In the genomic region with DNA sequence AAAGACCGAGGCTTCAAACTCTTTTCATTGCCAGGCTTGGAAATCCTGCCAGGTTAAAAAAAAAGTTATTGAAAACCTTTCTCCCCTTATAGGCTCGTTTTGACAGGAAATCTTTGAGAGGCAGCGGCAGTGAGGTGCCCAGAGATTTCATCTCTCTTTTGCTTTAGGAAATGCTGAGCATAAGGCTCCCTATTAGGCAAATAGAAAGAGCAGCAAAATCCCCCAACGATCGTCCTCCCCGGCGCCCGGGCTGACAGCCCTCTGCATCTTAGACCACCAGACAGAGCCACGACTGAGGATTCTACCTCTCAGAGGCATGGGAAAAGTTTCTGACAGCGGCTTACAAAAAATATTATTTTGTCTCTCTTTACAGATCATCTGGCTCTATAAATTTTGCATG, we compare ENCODE assay signal across 10 mouse cellular contexts.
DNase-seq lines count a peak whose midpoint lies in the region; ATAC-seq and TF ChIP-seq lines count a peak whose summit lies in the region.
"Had no signal": no experiment of that assay in that cellular context is flagged by ENCODE, and none has a peak within 500 bp of the region (broad histone marks: within the 10 kb centered on the region; RNA-seq: fewer than 3 reads in every experiment).

No protein-coding gene starts in this region.

- no peak for DNase-seq in heart, postnatal 14 days
- DNase-seq in lung, postnatal 0 days (ENCODE audit: low spot score), result no peak
- no peak for DNase-seq in lung, postnatal 25 days (ENCODE audit: low spot score)
- DNase-seq in B cell, adult 2 months, result no peak
- DNase-seq in ovary, postnatal 10 days (ENCODE audit: low spot score), result no peak
- DNase-seq: lung, postnatal 14 days had no signal

- no peak for ATAC-seq in heart, embryonic 12.5 days (ENCODE audit: insufficient number of reproducible peaks, low FRiP score)
- no peak for ATAC-seq in lung, postnatal 0 days
- ATAC-seq in intestine, embryonic 15.5 days, result no peak
- ATAC-seq in stomach, embryonic 16.5 days (ENCODE audit: insufficient read depth, low FRiP score), result no peak

- TF ChIP-seq CTCF in lung, postnatal 0 days (IDR thresholded peaks at IDR 0.05), result no peak

- H3K4me3 ChIP-seq in heart, embryonic 12.5 days, result no peak overlapping the region
- H3K4me3 ChIP-seq in lung, postnatal 0 days (ENCODE audit: low read depth, low read length), result peak overlapping the region; percentile 5; the same call in 1 of the 2 replicates
- H3K4me3 ChIP-seq in intestine, embryonic 15.5 days (replicated peaks), result 0 out of 2 replicates have a peak overlapping the region, but pooled peaks have one; percentile 2
- H3K4me3 ChIP-seq in stomach, embryonic 16.5 days (replicated peaks; ENCODE audit: low read length), result peak overlapping the region; percentile 18; the same call in 1 of the 2 replicates

- TF ChIP-seq EP300 in lung, postnatal 0 days (IDR thresholded peaks at IDR 0.05), result no peak

- 57% methylated on average over 10 of the region's 10 CpGs for WGBS in heart, embryonic 12.5 days
- WGBS in lung, postnatal 0 days, result 27% methylated on average over 10 of the region's 10 CpGs
- 30% methylated on average over 10 of the region's 10 CpGs for WGBS in intestine, embryonic 15.5 days
- WGBS in stomach, embryonic 16.5 days, result 26% methylated on average over 10 of the region's 10 CpGs

- no peak overlapping the region for H3K27ac ChIP-seq in heart, embryonic 12.5 days (ENCODE audit: poor library complexity, severe bottlenecking)
- H3K27ac ChIP-seq in lung, postnatal 0 days (ENCODE audit: low read length), result no peak overlapping the region
- H3K27ac ChIP-seq in intestine, embryonic 15.5 days, result no peak overlapping the region
- H3K27ac ChIP-seq in stomach, embryonic 16.5 days (ENCODE audit: low read length), result no peak overlapping the region

- no peaks in the 10 kb centered on the region; the same call in 1 of the 2 replicates for H3K4me1 ChIP-seq in heart, embryonic 12.5 days (replicated peaks)
- no peaks in the 10 kb centered on the region for H3K4me1 ChIP-seq in lung, postnatal 0 days (ENCODE audit: insufficient read depth, low read depth, low read length)
- no peaks in the 10 kb centered on the region for H3K4me1 ChIP-seq in intestine, embryonic 15.5 days (replicated peaks)
- no peaks in the 10 kb centered on the region; the same call in 1 of the 2 replicates for H3K4me1 ChIP-seq in stomach, embryonic 16.5 days (ENCODE audit: control insufficient read depth, insufficient read depth, low read length)

- H3K9me3 ChIP-seq in heart, embryonic 12.5 days (replicated peaks), result no peaks in the 10 kb centered on the region
- H3K9me3 ChIP-seq in lung, postnatal 0 days (ENCODE audit: low read length), result no peaks in the 10 kb centered on the region
- H3K9me3 ChIP-seq in intestine, embryonic 15.5 days, result no peaks in the 10 kb centered on the region
- H3K9me3 ChIP-seq in stomach, embryonic 16.5 days (replicated peaks; ENCODE audit: control insufficient read depth, low read length), result no peaks in the 10 kb centered on the region

- H3K4me2 ChIP-seq in heart, embryonic 12.5 days, result peak overlapping the region; percentile 43
- H3K4me2 ChIP-seq in lung, postnatal 0 days (replicated peaks; ENCODE audit: low read depth, low read length), result peak overlapping the region; percentile 41
- H3K4me2 ChIP-seq in intestine, embryonic 15.5 days (replicated peaks), result peak overlapping the region; percentile 50
- peak overlapping the region; percentile 44 for H3K4me2 ChIP-seq in stomach, embryonic 16.5 days (ENCODE audit: low read depth, low read length)
- H3K4me2 ChIP-seq: heart, embryonic 11.5 days had no signal

- no peaks in the 10 kb centered on the region for H3K27me3 ChIP-seq in heart, embryonic 12.5 days (replicated peaks)
- no peaks in the 10 kb centered on the region for H3K27me3 ChIP-seq in lung, postnatal 0 days (replicated peaks; ENCODE audit: insufficient read depth, low read length)
- H3K27me3 ChIP-seq in intestine, embryonic 15.5 days (replicated peaks), result no peaks in the 10 kb centered on the region
- H3K27me3 ChIP-seq in stomach, embryonic 16.5 days (ENCODE audit: control insufficient read depth, insufficient read depth, low read length), result no peaks in the 10 kb centered on the region

- intact Hi-C loops in heart, postnatal 14 days (cut with DNase I), result no loop called here

- no peak overlapping the region for H3K9ac ChIP-seq in heart, embryonic 12.5 days
- no peak overlapping the region for H3K9ac ChIP-seq in lung, postnatal 0 days (replicated peaks; ENCODE audit: low read depth)
- H3K9ac ChIP-seq in intestine, embryonic 15.5 days, result no peak overlapping the region
- 0 out of 2 replicates have a peak overlapping the region, but pooled peaks have one; percentile 11 for H3K9ac ChIP-seq in stomach, embryonic 16.5 days (ENCODE audit: low read length)

- no peaks in the 10 kb centered on the region for H3K36me3 ChIP-seq in heart, embryonic 12.5 days
- H3K36me3 ChIP-seq in lung, postnatal 0 days (ENCODE audit: insufficient read depth, low read length), result no peaks in the 10 kb centered on the region
- H3K36me3 ChIP-seq in intestine, embryonic 15.5 days, result no peaks in the 10 kb centered on the region
- no peaks in the 10 kb centered on the region for H3K36me3 ChIP-seq in stomach, embryonic 16.5 days (ENCODE audit: control insufficient read depth, insufficient read depth, low read length)
